Mouse (Mus musculus) mature B cell (primary cell): ENCODE measurements around the gene Hist1h2bj.

ENCODE experiments used
- in situ Hi-C: fragments of 300-500 bp; cut with MboI; formaldehyde crosslinking; loops from 2 replicates; pipeline ENCODE4 v1.14.3; 2019

Hist1h2bj gene

DNA sequence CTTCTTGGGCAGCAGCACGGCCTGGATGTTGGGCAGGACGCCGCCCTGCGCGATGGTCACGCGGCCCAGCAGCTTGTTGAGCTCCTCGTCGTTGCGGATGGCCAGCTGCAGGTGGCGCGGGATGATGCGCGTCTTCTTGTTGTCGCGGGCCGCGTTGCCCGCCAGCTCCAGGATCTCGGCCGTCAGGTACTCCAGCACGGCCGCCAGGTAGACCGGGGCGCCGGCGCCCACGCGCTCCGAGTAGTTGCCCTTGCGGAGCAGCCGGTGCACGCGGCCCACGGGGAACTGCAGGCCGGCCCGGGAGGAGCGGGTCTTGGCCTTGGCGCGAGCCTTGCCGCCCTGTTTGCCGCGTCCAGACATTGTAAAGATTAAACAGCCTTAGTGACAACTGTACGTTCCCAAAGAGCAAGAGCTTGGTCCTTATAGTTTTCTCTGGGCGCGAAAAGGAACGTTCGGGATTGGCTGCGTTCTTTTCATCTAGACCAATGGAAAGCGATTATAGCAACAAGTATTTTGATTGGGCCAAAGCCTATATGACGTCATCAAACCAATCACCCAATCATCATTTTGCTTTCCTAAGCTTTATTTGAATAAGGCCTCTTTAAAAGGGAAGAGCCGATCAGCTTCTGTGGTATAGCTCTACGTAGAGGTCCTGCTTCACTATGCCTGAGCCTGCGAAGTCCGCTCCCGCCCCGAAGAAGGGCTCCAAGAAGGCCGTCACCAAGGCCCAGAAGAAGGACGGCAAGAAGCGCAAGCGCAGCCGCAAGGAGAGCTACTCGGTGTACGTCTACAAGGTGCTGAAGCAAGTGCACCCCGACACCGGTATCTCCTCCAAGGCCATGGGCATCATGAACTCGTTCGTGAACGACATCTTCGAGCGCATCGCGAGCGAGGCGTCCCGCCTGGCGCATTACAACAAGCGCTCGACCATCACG, at the start of gene Hist1h2bj, which contains the start of gene Hist1h2ag:
Gene Hist1h2bj (plus strand): TSS at position 647 of the 935 bp plus-strand sequence.
Gene Hist1h2ag (minus strand): TSS at position 377 of the 935 bp plus-strand sequence.
- in situ Hi-C loops = loop anchor here (5.0 to 10.0 kb wide), 2 partner anchors 1479 to 1572 kb away; no protein-coding TSS in a partner anchor

- in situ Hi-C loops = no loop called here
Measured at GRCm38 (mm10) chr13:21993957-21994738, 48.9 kb upstream of the Hist1h2bj start.

DNA sequence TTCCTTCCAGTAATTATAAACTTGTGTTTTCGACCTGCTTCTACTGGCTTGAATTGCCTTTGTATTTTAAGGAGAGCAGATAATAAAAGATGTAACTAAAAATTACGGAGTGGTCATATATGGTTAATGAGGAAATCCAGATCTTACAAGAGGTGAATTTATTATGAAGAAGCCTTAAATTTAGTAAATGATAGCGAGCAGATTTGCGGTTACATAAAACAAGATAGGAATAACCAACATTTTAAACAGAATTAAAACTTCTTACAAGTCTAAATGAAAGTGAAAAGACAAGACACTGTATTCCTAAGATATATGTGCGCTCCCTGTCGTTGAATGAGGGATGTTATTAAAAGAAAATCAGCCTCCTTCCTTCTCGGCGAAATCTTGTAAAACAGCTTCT, 48.1 kb upstream of the Hist1h2bj start:
- in situ Hi-C loops = no loop called here

DNA sequence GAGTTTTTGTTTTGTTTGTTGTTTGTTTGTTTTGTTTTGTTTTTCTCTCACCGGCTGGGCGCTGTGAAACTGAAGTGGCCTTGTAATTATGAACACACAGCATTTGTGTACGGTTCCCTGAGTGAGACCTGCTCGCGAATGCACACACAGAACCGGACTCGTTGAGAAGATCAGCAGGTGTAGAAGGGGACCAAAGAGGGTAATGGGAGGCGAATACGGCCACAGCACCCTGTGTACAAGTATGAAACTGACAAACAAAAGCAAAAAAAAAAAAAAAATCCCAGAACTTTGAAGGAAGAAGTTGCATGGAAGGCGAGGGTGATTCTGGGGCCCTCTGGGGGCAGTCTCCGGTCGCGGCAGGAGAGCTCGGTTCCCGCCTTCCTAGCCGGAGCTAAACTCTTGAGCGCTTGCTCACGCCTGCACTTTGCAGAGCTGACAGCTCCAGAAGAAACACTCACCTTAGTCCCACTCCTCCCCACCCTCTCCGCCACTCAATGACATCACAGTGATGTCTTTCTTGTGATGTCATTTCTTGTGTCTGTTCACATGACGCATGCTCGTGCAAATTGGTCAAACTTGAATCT, 47.6 kb upstream of the Hist1h2bj start:
- in situ Hi-C loops = no loop called here

GRCm38 (mm10) chr13:21996101-21996839, 46.7 kb upstream of the Hist1h2bj start:
- in situ Hi-C loops = no loop called here

DNA sequence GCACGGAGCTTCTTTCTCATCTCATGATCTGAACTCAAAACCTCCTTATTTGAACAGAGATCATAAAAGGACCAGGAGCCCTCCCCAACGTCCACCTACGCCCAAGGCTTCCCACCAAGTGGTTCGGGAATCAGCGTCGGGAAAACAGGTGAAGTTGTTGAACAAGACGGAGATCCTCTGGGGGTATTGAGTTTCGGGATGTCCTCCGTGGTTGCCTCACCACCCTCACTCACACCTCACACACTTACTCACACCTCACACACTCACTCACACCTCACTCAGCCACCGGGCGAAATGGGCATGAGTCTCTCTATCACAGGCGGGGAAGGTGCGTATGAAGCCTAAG, 46.2 kb upstream of the Hist1h2bj start:
- in situ Hi-C loops = no loop called here

- in situ Hi-C loops = no loop called here
Measured at GRCm38 (mm10) chr13:21997201-21997820, 45.7 kb upstream of the Hist1h2bj start.

DNA sequence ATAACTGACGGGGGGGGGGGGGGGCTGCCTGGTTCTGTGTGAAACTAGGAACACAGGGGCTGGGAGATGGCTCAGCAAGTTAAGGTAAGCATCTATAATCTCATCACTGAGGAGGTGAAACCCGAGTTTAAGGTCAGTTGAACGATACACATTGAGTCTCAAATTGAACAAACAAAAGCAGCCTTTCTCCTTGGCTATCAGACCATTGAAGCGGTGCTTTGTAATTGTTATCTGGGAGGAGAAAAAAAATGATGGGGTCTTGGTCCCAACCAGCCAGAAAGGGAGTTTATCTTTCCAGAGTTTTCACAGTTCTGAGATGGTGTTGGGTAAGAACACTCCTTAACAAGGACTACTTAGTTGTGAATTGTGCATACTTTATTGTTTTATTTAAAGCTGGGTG, 45.2 kb upstream of the Hist1h2bj start:
- in situ Hi-C loops = no loop called here

DNA sequence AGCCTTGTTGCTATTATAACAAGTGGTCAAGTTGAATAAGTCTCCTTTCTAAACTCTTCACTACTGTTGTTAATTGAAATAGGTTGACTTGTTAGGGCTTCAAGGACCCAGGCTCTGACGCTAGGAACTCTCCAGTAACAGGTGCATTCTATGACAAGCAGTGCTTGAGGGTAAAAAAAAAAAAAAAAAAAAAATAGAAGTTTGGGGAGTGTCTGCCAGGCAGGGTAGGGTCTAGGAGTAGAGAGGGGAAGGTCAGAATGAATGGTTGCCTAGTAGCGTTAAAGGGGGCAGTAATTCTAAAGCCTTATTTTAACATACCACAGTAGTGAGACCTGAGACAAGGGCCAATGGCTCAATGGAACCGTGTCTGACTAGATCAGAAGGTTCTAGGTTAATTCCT, 44.6 kb upstream of the Hist1h2bj start:
- in situ Hi-C loops = no loop called here

- in situ Hi-C loops = no loop called here
Measured at GRCm38 (mm10) chr13:21999147-21999546, 43.9 kb upstream of the Hist1h2bj start.

- in situ Hi-C loops = no loop called here
Measured at GRCm38 (mm10) chr13:22001346-22001745, 41.7 kb upstream of the Hist1h2bj start.

DNA sequence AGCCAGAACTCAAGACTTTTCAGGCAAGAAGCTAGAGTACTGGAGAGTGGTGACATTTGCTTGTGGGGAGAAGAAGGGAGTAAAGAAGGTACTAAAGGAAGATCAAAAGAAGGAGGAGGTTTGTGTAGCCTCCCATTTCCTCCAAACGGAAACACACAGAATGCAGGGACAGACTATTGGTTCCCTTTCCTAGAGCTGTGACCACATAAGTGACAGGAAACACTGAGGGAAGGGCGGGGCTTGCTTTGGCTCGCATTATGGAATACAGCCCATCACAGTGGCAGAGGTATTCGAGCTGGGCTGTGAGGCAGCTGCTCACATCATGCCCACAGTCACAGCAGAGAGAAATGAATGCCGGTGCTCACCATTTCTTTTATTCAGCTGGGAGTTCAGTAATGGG, 41.2 kb upstream of the Hist1h2bj start:
- in situ Hi-C loops = no loop called here

DNA sequence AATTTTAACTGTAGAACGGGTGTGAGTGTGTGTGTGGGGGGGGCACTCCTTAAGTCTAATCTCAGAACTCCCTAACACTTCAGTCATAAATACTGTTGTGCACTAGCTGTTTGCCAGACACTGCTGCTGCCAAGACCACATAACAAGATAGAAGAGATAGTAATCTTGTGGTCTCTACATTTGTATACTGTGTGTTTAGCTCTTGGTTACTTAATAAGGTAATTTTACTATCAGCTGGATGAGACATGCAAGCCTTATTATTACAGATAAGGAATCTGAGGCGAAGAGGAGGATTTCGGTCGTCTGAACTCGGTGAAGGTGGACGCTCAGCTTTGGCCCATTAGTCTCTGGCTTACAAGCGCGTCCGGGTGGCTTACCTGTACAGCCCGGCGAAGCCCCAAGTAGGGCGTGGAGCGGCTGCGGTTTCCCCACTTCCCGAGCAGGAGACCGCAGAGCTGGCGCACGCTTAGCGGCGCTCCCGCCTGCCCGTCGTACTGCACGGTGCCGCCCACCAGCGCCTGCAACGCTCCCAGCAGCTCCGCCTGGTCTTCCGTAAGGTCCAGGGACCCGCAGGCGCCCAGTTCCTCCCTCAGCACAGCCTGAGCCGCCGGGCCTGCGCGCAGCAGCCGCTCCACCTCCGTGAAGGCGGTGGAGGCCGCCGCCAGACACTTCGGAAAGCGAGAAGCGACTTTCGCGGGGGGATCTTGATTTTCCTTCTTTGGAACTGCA, 37.2 kb upstream of the Hist1h2bj start:
- in situ Hi-C loops = no loop called here

- in situ Hi-C loops = no loop called here
Measured at GRCm38 (mm10) chr13:22006334-22007120, 36.5 kb upstream of the Hist1h2bj start.

DNA sequence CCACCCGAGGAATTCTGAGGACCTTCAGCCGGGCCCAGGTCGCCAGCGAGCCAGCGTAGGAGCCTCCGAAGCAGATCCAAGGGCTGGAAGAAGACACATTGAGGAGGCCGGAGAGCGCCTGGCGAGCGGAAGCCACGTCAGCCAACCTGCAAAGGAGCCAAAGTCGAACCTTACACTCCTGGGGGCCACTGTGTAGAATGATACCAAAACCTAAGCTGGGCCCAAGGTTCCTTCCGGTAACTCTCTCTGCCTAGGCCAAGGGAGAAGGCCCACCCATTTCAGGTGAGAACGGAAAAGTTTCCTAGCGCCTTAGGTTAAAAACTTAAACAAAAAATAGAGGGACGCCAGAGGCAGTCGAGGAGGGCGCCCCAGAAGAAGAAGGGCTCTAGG, 35.9 kb upstream of the Hist1h2bj start:
- in situ Hi-C loops = no loop called here

DNA sequence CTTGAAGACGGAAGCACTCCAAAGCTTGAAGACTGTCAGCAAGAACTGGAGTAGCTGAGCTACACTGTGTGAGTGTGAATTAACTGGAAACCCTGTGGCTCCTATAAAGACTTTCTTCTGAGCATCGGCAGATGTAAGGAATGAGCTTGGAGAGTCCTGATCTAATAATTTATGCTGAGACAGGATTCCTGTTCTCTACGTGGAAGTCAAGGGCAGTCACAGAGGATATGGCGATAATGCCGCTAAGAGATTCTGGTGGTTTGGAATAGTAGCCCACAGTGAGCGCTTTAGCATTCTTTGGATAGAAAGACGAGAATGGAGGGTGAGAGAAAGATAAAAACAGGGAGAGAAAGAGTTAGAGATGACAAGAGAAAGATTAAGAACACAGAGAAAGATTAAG, 35.1 kb upstream of the Hist1h2bj start:
- in situ Hi-C loops = no loop called here

GRCm38 (mm10) chr13:22008707-22009106, 34.3 kb upstream of the Hist1h2bj start:
- in situ Hi-C loops = no loop called here

DNA sequence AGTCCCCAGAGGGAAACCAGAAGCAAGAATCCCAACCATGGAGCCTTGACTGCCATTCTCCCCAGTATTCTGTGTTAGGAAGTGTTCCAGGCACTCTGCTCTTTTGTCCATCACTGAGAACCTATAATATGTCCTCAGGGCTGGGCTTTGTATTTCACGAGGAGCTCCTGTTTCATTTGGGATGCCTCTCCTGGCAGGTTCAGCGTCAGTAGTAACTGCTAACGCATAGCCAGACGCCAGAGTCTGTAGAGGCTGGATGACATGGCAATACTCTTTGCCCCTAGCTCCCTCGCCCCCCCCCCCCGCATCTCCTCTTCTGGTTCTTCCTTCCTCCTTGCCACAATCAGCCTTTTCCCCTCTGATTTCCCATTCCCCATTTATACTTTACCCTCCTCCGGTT, 33.4 kb upstream of the Hist1h2bj start, which contains the start of gene Prss16:
Gene Prss16 (minus strand): TSS at position 101 of the 400 bp plus-strand sequence.
- in situ Hi-C loops = no loop called here

- in situ Hi-C loops = no loop called here
Measured at GRCm38 (mm10) chr13:22013716-22014115, 29.3 kb upstream of the Hist1h2bj start.

DNA sequence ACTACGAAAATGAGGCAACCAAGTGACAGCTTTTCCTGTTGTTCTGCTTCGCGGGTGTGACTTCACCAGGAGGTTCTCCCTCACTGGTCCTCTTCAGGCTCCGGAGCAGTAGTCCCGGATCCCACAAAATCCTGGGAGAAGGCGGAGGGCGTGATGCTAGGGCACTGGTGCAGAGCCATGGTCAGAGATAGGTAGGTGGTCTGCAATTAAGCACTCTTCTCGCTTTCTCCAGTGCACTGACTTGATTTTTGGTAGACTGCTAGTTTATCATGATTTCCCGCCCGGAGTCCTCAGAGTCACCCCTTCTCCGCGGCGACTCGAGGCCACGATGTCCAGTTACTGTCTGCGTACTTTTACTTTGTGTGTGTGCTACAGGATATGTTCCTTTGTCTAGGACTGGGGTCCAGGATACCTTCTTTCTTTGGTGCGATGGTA, 28.6 kb upstream of the Hist1h2bj start:
- in situ Hi-C loops = no loop called here
